Mouse (Mus musculus): ENCODE data around the gene Rapgef5. TPM values are rescaled to one million over a fixed set of nuclear protein-coding genes. Genes with fewer than 3 reads are reported as not detected.

The Rapgef5 gene
- polyA plus RNA-seq, 1 experiment from 2014 or later = 7.9 TPM

DNA sequence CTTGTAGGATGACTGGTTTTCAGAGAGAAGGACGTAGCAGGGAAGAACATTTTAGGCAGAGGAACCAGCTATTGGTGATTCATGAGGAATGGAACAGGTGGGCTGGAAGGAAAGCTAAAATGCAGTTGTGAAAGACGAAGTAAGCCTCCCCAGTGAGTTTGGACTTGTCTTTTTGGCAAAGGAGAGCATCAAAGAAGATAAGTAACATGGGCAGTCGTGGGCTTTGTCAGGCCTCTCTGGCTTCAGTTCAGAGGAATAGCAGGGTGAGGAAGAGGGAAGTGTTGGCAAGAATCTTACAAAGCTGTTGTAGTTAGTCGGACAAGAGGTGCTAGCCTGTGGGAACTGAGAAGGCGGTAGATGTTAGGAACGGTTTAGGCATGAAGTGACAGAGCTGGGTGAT, 145.6 kb downstream of the Rapgef5 start:
- ATAC-seq (replicated peaks; ENCODE audit: low FRiP score) (no peak), DNase-seq (ENCODE audit: low spot score) (no peak)
- Histone ChIP-seq H3K27ac (ENCODE audit: low read depth, low read length) (no peak overlapping the region), H3K4me2 (ENCODE audit: low read depth, low read length, severe bottlenecking) (no peak overlapping the region), H3K4me3 (ENCODE audit: low read depth, low read length) (no peak overlapping the region), H3K9ac (ENCODE audit: low read length) (no peak overlapping the region), H3K36me3 (ENCODE audit: control insufficient read depth, insufficient read depth, low read length) (no peaks in the 10 kb centered on the region), H3K4me1 (replicated peaks; ENCODE audit: control insufficient read depth, insufficient read depth, low read length) (no peaks in the 10 kb centered on the region; the same call in 1 of the 2 replicates), H3K27me3 (ENCODE audit: control insufficient read depth, insufficient read depth, low read length) (no peaks in the 10 kb centered on the region), H3K9me3 (ENCODE audit: control insufficient read depth, low read length) (no peaks in the 10 kb centered on the region)
- 87% methylated on average over 6 of the region's 6 CpGs for WGBS

DNA sequence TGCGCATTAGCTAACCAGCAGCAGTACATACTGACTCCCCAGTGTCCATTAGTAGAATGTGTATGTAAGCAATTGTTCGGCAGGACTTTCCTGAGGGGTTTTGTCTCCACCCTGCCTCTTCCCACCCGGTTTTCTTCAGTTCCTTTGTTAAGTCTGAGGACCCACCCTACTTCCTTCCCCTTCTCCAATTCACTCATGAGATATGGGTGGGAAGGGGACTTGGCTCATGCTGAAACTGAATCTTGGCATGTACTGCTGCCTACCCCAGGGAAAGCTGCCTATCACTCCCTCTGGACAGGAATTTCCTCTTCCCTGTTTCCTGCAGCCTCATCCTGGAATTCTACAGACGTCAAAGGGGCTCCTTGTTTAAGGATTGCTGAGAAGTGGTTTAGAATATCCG, 147.4 kb downstream of the Rapgef5 start:
- no peaks in the 10 kb centered on the region; the same call in 1 of the 2 replicates for H3K4me1 ChIP-seq (replicated peaks; ENCODE audit: control insufficient read depth, insufficient read depth, low read length)
- DNase-seq (ENCODE audit: low spot score) = no peak
- WGBS = 68% methylated on average over 5 of the region's 5 CpGs
- no peaks in the 10 kb centered on the region for H3K27me3 ChIP-seq (ENCODE audit: control insufficient read depth, insufficient read depth, low read length)
- no peak overlapping the region for H3K9ac ChIP-seq (ENCODE audit: low read length)
- no peaks in the 10 kb centered on the region for H3K36me3 ChIP-seq (ENCODE audit: control insufficient read depth, insufficient read depth, low read length)
- H3K9me3 ChIP-seq (ENCODE audit: control insufficient read depth, low read length) = no peaks in the 10 kb centered on the region
- ATAC-seq (replicated peaks; ENCODE audit: low FRiP score) = no peak
- no peak overlapping the region for H3K4me2 ChIP-seq (ENCODE audit: low read depth, low read length, severe bottlenecking)
- H3K4me3 ChIP-seq (ENCODE audit: low read depth, low read length) = no peak overlapping the region
- no peak overlapping the region for H3K27ac ChIP-seq (ENCODE audit: low read depth, low read length)

DNA sequence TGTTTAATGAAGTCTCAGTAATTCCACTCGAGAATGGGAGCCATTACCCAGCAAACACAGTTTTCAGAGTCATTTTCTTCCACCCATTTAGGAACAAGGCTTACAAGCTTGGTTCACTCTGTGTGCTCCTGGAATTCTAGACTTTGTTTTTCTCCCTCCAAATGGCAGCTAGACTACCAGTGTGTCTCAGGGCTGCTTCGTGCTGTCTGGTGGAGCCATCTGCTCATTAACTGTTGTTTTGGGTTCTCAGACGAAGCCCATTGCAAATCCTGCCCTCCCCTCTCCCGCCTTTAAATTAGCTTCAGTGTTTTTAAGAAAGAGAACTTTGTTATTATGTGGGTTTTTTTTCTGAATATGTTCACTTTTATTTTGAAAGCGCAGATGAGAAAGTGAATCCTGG, 148.4 kb downstream of the Rapgef5 start:
- ATAC-seq (replicated peaks; ENCODE audit: low FRiP score) (no peak), DNase-seq (ENCODE audit: low spot score) (no peak)
- Histone ChIP-seq H3K4me3 (ENCODE audit: low read depth, low read length) (no peak overlapping the region), H3K9me3 (ENCODE audit: control insufficient read depth, low read length) (no peaks in the 10 kb centered on the region), H3K4me1 (replicated peaks; ENCODE audit: control insufficient read depth, insufficient read depth, low read length) (no peaks in the 10 kb centered on the region), H3K27ac (ENCODE audit: low read depth, low read length) (no peak overlapping the region), H3K9ac (ENCODE audit: low read length) (no peak overlapping the region), H3K4me2 (ENCODE audit: low read depth, low read length, severe bottlenecking) (no peak overlapping the region), H3K36me3 (ENCODE audit: control insufficient read depth, insufficient read depth, low read length) (no peaks in the 10 kb centered on the region), H3K27me3 (ENCODE audit: control insufficient read depth, insufficient read depth, low read length) (no peaks in the 10 kb centered on the region)
- WGBS = 66% methylated on average over 5 of the region's 5 CpGs

DNA sequence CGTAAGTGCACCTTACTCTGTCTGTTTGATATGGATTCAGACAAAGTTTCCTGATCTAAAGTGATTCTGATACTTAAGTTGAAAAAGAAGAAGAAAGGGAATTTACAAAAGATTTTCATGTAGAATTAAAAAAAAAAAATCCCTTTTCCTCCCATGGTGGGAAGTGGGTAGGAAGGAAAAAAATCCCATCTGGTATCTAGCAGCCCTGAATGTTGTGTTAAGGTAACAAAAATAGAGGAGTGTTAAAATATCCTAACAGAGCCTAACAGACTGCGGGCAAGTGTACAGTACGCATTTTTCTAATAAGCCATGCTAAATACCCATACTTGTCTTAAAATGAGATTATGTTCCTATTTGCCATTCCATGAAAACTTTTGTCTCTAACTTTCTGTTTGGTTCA, 150.1 kb downstream of the Rapgef5 start:
- WGBS = 100% methylated on average over 3 of the region's 3 CpGs
- Histone ChIP-seq H3K27ac (ENCODE audit: low read depth, low read length) (no peak overlapping the region), H3K9me3 (ENCODE audit: control insufficient read depth, low read length) (no peaks in the 10 kb centered on the region), H3K4me1 (replicated peaks; ENCODE audit: control insufficient read depth, insufficient read depth, low read length) (no peaks in the 10 kb centered on the region), H3K4me2 (ENCODE audit: low read depth, low read length, severe bottlenecking) (no peak overlapping the region), H3K27me3 (ENCODE audit: control insufficient read depth, insufficient read depth, low read length) (no peaks in the 10 kb centered on the region), H3K36me3 (ENCODE audit: control insufficient read depth, insufficient read depth, low read length) (no peaks in the 10 kb centered on the region), H3K4me3 (ENCODE audit: low read depth, low read length) (no peak overlapping the region), H3K9ac (ENCODE audit: low read length) (no peak overlapping the region)
- DNase-seq (ENCODE audit: low spot score) = no peak
- ATAC-seq (replicated peaks; ENCODE audit: low FRiP score) = no peak

DNA sequence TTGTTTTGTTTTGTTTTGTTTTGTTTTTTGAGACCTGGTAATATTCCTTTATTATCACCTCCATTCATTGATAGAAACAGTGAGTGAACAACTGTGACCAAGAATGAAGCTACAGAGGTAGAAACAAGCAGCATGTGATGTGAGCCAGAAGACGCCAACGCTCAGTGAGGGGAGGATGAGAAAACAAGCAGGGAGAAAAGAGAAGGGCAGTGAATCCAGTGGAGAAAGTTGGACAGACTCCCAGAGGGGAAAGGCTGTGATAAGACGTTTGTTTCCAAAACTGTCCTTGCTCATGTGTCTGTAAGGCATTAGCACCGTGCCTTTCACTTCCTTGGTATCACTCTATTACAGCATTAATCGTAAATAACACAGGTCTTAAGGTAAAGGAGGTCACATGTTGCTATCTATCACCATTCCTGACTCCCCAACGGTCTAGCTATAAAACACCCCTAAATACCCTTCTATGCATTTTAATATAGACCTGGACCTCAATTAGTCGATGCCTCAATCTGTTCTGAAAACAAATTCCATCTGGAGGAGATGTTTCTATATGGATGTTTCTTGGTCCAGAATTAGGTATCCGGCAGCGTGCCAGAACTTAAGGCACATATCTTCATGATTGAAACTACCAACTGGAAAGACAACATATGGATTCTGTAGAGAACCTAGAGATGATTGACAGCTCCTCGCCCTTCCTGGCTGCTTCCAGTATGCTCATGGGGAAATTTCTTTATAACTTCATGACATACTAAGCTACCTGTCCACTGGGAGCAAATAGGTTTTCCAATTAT, 153.5 kb downstream of the Rapgef5 start:
- 86% methylated on average over 10 of the region's 10 CpGs for WGBS
- Histone ChIP-seq H3K9ac (ENCODE audit: low read length) (no peak overlapping the region), H3K27ac (ENCODE audit: low read depth, low read length) (no peak overlapping the region), H3K9me3 (ENCODE audit: control insufficient read depth, low read length) (no peaks in the 10 kb centered on the region), H3K4me3 (ENCODE audit: low read depth, low read length) (no peak overlapping the region), H3K4me1 (replicated peaks; ENCODE audit: control insufficient read depth, insufficient read depth, low read length) (no peaks in the 10 kb centered on the region), H3K27me3 (ENCODE audit: control insufficient read depth, insufficient read depth, low read length) (no peaks in the 10 kb centered on the region), H3K36me3 (ENCODE audit: control insufficient read depth, insufficient read depth, low read length) (no peaks in the 10 kb centered on the region), H3K4me2 (ENCODE audit: low read depth, low read length, severe bottlenecking) (no peak overlapping the region)
- ATAC-seq (replicated peaks; ENCODE audit: low FRiP score) (no peak), DNase-seq (ENCODE audit: low spot score) (no peak)

DNA sequence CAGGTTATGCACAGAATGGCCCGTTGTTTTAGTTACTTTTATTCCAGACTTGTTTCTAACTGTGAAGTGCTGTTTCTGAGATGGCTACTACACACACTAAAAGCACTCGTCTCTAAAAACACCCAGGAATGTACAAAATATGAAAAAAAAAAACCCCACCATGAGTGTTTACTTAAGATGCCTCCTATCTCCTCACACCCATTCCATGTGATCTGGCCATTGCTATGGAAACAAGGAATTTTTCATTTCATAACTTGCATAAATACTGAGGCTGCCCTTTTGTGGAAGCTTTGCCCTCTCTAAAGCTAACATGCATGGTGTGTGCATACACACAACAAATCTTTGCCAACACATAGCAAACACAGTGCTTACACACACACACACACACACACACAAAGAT, 156.9 kb downstream of the Rapgef5 start:
- DNase-seq (ENCODE audit: low spot score) = no peak
- H3K9me3 ChIP-seq (ENCODE audit: control insufficient read depth, low read length) = no peaks in the 10 kb centered on the region
- no peaks in the 10 kb centered on the region for H3K36me3 ChIP-seq (ENCODE audit: control insufficient read depth, insufficient read depth, low read length)
- 91% methylated on average over 2 of the region's 2 CpGs for WGBS
- no peak for ATAC-seq (replicated peaks; ENCODE audit: low FRiP score)
- no peaks in the 10 kb centered on the region for H3K27me3 ChIP-seq (ENCODE audit: control insufficient read depth, insufficient read depth, low read length)
- no peak overlapping the region for H3K27ac ChIP-seq (ENCODE audit: low read depth, low read length)
- no peak overlapping the region for H3K4me2 ChIP-seq (ENCODE audit: low read depth, low read length, severe bottlenecking)
- H3K4me3 ChIP-seq (ENCODE audit: low read depth, low read length) = no peak overlapping the region
- H3K4me1 ChIP-seq (replicated peaks; ENCODE audit: control insufficient read depth, insufficient read depth, low read length) = no peaks in the 10 kb centered on the region
- no peak overlapping the region for H3K9ac ChIP-seq (ENCODE audit: low read length)

DNA sequence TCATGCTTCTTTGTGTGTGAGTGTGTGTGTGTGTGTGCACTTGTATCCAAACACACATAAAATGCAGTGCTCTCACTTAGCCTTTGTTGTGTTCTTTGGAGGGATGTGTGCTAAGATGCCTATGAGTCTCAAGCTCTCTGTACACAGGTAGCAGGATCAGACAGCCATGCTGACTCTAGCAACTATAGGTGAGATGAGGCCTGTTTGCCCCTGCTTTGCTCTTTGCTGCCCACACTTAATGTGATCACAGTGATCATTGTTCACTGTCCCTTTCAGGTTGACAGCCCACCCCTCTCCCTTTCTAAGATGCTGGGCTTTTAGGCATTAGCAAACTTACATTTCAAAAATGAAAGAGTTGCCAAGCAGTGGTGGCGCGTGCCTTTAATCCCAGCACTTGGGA, 158.2 kb downstream of the Rapgef5 start:
- DNase-seq (ENCODE audit: low spot score) (no peak), ATAC-seq (replicated peaks; ENCODE audit: low FRiP score) (no peak)
- Histone ChIP-seq H3K4me2 (ENCODE audit: low read depth, low read length, severe bottlenecking) (no peak overlapping the region), H3K27me3 (ENCODE audit: control insufficient read depth, insufficient read depth, low read length) (no peaks in the 10 kb centered on the region), H3K9me3 (ENCODE audit: control insufficient read depth, low read length) (no peaks in the 10 kb centered on the region), H3K4me3 (ENCODE audit: low read depth, low read length) (no peak overlapping the region), H3K36me3 (ENCODE audit: control insufficient read depth, insufficient read depth, low read length) (no peaks in the 10 kb centered on the region), H3K27ac (ENCODE audit: low read depth, low read length) (no peak overlapping the region), H3K4me1 (replicated peaks; ENCODE audit: control insufficient read depth, insufficient read depth, low read length) (no peaks in the 10 kb centered on the region), H3K9ac (ENCODE audit: low read length) (no peak overlapping the region)
- 96% methylated on average over 2 of the region's 2 CpGs for WGBS

DNA sequence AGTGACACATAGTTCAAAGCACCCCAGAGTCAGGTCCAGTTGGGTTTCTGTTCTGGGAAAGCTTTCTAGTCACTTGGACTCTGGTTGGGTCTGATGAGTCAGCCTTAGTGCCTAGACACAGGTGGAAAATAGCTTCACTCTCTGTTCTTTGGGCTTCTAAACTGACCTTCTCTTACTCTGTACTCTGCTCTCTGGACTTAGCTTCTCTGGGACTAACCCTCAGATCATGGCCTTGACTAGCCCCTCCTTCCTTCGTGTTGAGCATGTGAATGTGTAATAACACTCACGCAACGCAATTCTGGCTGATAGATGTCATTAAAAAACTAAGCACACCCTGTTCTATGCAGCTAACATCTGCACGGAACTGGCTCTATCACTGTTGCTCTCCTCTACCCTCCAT, 160.0 kb downstream of the Rapgef5 start:
- no peak for DNase-seq (ENCODE audit: low spot score)
- 87% methylated on average over 4 of the region's 4 CpGs for WGBS
- ATAC-seq (replicated peaks; ENCODE audit: low FRiP score) = no peak

DNA sequence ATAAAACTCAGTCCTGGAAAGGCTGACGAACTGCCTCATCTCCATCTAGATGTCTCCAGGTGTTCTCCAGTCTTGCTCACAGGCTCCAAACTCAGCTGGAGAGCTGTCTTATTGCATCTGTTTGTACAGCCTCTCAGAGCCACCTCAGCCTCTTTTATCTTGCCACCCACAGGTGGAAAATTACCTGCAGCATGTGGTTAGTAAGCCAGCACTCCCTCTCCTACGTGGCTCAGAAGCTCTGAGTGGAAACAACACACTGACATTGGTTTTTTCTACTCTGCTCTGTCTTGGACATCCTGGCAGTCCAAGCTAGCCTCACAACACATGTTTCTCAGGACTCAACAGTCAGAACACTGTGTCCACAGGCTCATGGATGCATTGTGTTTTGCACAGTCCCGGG, 162.6 kb downstream of the Rapgef5 start:
- WGBS = 77% methylated on average over 3 of the region's 3 CpGs
- Histone ChIP-seq H3K36me3 (ENCODE audit: control insufficient read depth, insufficient read depth, low read length) (no peaks in the 10 kb centered on the region), H3K9ac (ENCODE audit: low read length) (no peak overlapping the region), H3K4me2 (ENCODE audit: low read depth, low read length, severe bottlenecking) (no peak overlapping the region), H3K9me3 (ENCODE audit: control insufficient read depth, low read length) (no peaks in the 10 kb centered on the region), H3K4me3 (ENCODE audit: low read depth, low read length) (no peak overlapping the region), H3K27ac (ENCODE audit: low read depth, low read length) (no peak overlapping the region), H3K27me3 (ENCODE audit: control insufficient read depth, insufficient read depth, low read length) (no peaks in the 10 kb centered on the region), H3K4me1 (replicated peaks; ENCODE audit: control insufficient read depth, insufficient read depth, low read length) (peaks cover 2% of the 10 kb centered on the region; the same call in 1 of the 2 replicates)
- ATAC-seq (replicated peaks; ENCODE audit: low FRiP score) = no peak
- no peak for DNase-seq (ENCODE audit: low spot score)

More for the DNA sequence above, 160.0 kb downstream of the Rapgef5 start:
- Histone ChIP-seq H3K9ac (ENCODE audit: low read length) (no peak overlapping the region), H3K27me3 (ENCODE audit: control insufficient read depth, insufficient read depth, low read length) (no peaks in the 10 kb centered on the region), H3K4me1 (replicated peaks; ENCODE audit: control insufficient read depth, insufficient read depth, low read length) (no peaks in the 10 kb centered on the region), H3K9me3 (ENCODE audit: control insufficient read depth, low read length) (no peaks in the 10 kb centered on the region), H3K36me3 (ENCODE audit: control insufficient read depth, insufficient read depth, low read length) (no peaks in the 10 kb centered on the region), H3K27ac (ENCODE audit: low read depth, low read length) (no peak overlapping the region), H3K4me3 (ENCODE audit: low read depth, low read length) (no peak overlapping the region), H3K4me2 (ENCODE audit: low read depth, low read length, severe bottlenecking) (no peak overlapping the region)

Measured in forebrain, embryonic 11.5 days (tissue).